Mouse (Mus musculus) cerebellum, postnatal 14 days (tissue): ENCODE measurements around the gene Ifi27.
A peak's percentile ranks its signal among the peaks of the same experiment; 100 is the strongest.
"Not testable (repeated sequence)": the region's sequence is repeated elsewhere in the genome, so short reads cannot be mapped to it uniquely, and the experiment has no call there.

Experiments used
- DNase-seq, 2 experiments: peaks; one replicate each; pipeline ENCODE4 v3.0.0; 2021; ENCODE audit warnings: mixed read lengths in 2 of 2

Ifi27 gene

DNA sequence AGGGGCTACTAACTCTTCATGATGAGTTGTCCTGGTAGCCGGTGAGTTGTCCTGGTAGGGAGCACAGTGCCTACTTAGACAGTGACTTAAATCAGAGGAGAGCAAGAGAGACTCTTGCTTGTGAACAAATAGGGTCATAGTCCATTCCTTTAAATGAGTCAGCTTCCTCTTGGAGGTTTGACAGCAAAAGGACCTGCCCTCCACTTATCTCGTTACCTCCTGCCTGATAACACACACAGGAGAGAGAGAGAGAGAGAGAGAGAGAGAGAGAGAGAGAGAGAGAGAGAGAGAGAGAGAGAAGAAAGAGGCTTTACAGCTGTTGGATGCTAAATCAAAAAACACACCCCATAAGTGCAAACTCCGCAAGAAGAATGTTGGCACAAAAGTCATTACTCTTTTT is 23.1 kb downstream of the Ifi27 start, which contains the start of gene Ifi27l2b:
Gene Ifi27l2b (minus strand): TSS at position 84 of the 400 bp plus-strand sequence.
- no peak for DNase-seq

DNA sequence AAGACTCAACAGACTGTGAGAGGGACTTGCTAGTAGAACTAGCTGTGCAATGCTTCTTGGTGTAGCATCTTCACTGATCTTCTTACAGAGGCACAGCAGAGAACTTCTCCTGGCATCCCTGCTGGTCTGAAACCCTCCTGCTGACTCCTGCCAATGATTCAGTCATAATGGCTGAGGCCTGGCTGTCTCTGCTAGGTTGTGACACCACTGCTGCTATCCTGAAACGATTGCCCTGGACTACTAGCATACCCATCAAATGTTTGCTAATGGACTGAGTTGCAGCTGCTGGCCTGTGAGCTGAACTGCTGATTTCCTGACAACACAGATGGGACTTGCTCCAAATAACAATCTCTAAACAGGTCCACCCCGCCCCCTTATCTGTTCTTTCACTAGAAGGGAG is 40.5 kb downstream of the Ifi27 start:
- DNase-seq, result no peak

DNA sequence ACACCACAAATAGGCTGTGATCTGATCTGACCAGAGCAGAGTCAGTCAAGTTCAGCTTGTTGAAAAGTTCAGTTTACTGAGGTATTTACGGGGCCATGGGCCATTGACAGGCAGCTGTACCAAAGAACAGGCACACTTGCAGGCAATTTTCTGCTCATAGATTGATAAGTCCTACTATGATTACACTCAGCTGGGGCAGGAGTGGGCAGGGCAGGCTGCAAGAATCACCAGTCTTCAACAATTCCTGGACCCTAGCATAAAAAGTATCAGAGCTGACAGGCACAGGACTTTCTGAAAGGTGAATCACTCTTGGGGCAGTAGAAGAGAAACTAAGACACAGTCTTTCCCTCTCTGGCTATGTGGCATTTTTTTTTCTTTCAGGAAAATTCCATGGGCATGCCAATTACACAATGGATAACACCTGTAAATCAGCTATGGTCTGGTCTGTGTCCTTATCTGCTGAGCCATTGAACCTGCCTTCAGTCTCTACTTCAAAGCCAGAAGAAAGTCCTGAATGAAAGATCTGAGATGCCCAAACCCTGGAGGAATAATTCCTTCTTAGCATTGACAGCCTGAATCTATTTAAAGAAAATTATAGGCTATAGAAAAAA is 42.9 kb downstream of the Ifi27 start:
- DNase-seq, result no peak

DNA sequence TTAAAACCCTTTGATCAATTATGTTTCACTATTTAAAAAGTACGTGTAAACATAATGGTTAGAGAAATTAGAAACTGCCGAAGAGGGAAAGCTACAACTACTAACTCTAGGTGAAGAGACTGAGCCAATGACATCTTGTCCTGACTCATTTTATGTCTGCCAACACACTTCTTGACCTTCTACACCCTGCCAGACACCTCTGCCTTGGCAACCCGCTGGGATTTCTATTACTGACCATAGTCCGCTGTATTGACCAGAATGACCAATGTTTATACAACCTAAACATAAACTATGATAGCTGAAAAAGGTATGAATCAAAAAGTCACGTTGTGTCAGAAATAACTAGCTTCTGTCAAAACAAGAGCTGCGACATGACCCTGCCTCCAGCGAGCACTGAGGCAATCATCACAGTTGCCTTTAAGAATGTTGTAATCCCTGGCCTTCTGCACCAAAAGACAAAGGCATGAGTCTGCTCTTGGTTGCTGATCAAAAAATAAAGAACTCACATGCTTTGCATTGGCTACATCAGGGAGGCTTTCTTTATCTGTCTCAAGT is 43.5 kb downstream of the Ifi27 start:
- DNase-seq, result no peak

DNA sequence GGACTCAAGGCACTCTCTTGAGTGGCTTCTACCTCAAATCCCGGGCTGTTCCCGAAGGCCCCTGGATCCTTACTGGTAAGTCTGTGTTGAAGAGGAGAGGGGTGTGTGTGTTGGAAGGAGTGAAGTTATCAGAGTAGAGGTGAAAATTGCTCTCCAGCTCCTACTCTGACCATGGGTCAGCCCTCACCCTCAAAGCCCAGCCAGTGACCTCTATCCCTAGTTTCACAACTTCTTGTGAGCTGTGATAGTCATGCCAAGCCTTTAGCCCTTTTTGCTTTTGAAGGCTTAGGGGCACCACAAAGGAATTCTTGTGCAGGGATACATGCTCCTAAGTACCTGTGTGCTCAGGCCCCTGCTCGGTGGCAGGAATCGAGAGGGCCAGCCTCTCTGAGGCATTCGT is 47.7 kb downstream of the Ifi27 start:
- DNase-seq, result no peak

DNA sequence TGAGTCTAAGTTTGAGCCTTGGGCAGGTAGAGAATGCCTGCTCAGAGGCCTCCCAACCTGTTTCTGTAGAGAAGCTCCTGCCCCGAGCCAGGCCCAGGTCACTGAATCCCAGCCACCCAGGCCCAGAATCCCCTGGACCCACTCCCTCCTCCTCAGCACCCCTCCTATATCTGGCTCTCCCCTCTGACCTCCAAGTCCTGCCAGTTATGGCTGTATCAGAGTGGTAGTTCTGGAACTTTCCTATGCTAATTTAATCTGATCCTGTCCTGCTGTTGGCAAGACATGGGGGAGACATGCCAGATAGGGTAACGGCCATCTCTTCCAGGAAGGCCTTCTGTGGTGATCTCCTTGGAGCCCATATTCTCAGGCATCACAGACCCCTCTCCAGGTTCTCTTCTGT is 48.8 kb downstream of the Ifi27 start:
- no peak for DNase-seq

DNA sequence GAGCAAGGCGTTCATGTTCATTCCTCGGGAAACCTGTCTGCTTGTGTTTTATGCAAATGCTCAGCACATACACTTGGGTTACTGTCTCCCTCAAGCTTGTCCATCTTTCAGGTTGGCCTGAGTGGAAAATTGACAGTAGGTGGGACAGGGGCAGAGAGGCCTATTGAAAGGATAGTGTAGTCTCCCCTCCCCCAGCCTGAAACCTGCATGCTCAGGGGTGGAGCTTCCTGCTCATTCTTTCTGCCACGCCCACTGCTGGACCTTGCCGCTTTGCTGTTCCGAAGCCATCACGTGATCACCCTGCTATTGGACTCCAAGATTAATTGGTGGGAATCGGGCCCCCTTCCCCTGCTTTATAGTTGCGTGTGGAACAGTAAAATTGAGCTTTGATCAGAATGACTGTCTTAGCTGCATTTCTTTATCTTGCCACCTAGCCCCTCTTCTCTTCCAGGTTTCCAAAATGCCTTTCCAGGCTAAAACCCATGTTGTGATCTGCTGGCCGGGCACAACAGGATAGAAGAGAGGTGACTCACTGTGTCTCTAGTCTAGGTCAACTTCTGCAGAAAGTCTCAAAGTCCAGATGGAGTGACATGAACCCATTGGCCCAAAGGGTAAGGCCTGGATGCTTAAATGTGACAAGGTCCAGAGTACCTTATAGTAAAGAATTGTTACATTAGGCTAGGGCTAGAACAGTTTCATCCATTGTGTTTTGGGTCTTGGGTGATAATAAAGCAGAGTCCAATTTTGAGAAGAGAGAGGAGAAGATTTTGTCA is 50.4 kb downstream of the Ifi27 start:
- not testable (repeated sequence) for DNase-seq

DNA sequence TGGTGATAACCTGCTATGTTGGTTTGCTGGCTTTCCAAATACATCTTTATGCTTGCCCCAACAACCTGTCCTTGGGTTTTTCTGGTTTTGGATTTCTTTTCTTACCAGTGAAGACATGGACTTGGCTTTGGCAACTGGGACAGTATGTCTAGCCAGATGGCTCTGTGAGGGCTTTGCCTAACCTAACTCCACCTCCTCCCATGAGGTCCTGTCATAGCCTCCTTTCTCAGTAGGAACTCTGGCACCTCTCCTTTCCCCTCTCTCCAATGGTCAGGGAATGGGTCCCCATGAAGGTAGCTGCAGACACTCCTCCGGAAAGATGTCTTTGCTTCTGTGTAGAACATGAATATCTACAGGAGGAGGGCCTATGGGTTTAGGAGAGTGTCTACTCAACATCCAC is 52.7 kb downstream of the Ifi27 start:
- peak; percentile 30 to 60 for DNase-seq

DNA sequence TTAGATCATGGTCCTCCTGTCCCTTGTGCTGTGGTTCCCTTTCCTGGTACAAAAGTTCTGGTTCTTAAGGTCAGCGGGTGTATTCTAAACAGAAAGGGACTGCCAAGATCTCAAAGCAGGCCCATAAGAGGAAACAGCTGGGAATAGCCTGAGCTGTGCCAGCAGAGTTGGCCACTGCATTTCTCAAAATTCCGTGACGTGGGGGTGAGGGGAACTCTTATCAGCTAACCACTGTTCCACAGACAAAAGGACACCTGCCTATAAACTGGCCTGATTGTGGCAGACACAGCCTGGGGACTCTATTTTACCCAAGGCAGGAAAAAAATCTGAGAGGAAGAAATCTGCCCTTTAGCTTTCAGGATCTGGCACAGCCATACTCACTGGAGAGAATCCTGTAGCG is 53.3 kb downstream of the Ifi27 start:
- no peak for DNase-seq

DNA sequence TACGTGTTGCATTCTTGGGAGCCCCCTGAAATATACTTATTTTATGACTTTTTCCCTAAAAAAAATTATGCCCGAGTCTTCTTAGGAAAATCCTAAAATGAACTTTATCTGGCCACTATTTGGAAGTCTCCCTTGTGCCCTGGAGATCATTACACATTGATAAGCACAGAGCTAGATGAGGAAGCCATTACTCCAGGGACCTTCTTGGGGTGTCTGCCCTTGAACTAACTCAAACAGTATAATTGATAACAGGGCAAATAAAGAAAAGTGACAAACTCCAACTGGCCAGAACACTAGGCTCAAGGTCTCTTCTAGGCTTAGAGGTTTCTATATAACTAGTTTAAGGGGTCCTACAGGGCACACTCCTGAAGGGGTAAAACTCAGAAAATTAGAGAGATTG is 53.7 kb downstream of the Ifi27 start:
- DNase-seq, result no peak
